Mouse (Mus musculus): ENCODE results near the gene Six3.

Six3 gene

GRCm38 (mm10) chr17:85613266-85613860 is at the start of gene Six3:
TSS of gene Six3 (plus strand) at chr17:85613608.
- DNase-seq (ENCODE audit: low spot score in 2 of 2), result no peak

- DNase-seq (ENCODE audit: low spot score in 2 of 2), result no peak
Observed at GRCm38 (mm10) chr17:85564107-85564506, 49.3 kb upstream of the Six3 start.

- no peak for DNase-seq (ENCODE audit: low spot score in 2 of 2)
Observed at GRCm38 (mm10) chr17:85574023-85574422, 39.4 kb upstream of the Six3 start.

- no peak for DNase-seq (ENCODE audit: low spot score in 2 of 2)
Observed at GRCm38 (mm10) chr17:85578290-85578689, 35.1 kb upstream of the Six3 start.

GRCm38 (mm10) chr17:85579350-85579749 is 34.1 kb upstream of the Six3 start:
- no peak for DNase-seq (ENCODE audit: low spot score in 2 of 2)

GRCm38 (mm10) chr17:85580221-85580620 is 33.2 kb upstream of the Six3 start:
- DNase-seq (ENCODE audit: low spot score in 2 of 2), result no peak

GRCm38 (mm10) chr17:85584170-85584569 is 29.2 kb upstream of the Six3 start:
- DNase-seq (ENCODE audit: low spot score in 2 of 2), result no peak

- no peak for DNase-seq (ENCODE audit: low spot score in 2 of 2)
Observed at GRCm38 (mm10) chr17:85584573-85584972, 28.8 kb upstream of the Six3 start.

GRCm38 (mm10) chr17:85585779-85586178 is 27.6 kb upstream of the Six3 start:
- no peak for DNase-seq (ENCODE audit: low spot score in 2 of 2)

GRCm38 (mm10) chr17:85591976-85592375 is 21.4 kb upstream of the Six3 start:
- no peak for DNase-seq (ENCODE audit: low spot score in 2 of 2)

GRCm38 (mm10) chr17:85595853-85596252 is 17.6 kb upstream of the Six3 start:
- no peak for DNase-seq (ENCODE audit: low spot score in 2 of 2)

GRCm38 (mm10) chr17:85596341-85596890 is 17.0 kb upstream of the Six3 start:
- no peak for DNase-seq (ENCODE audit: low spot score in 2 of 2)

- DNase-seq (ENCODE audit: low spot score in 2 of 2), result no peak
Observed at GRCm38 (mm10) chr17:85599520-85599919, 13.9 kb upstream of the Six3 start.

- no peak for DNase-seq (ENCODE audit: low spot score in 2 of 2)
Observed at GRCm38 (mm10) chr17:85606463-85606862, 6.9 kb upstream of the Six3 start.

- no peak for DNase-seq (ENCODE audit: low spot score in 2 of 2)
Observed at GRCm38 (mm10) chr17:85607556-85608365, 5.6 kb upstream of the Six3 start.

GRCm38 (mm10) chr17:85608366-85609093 is 4.9 kb upstream of the Six3 start:
- no peak for DNase-seq (ENCODE audit: low spot score in 2 of 2)

- DNase-seq (ENCODE audit: low spot score in 2 of 2), result no peak
Observed at GRCm38 (mm10) chr17:85609094-85609425, 4.3 kb upstream of the Six3 start.

GRCm38 (mm10) chr17:85609621-85610392 is 3.6 kb upstream of the Six3 start:
- DNase-seq (ENCODE audit: low spot score in 2 of 2), result no peak

- no peak for DNase-seq (ENCODE audit: low spot score in 2 of 2)
Observed at GRCm38 (mm10) chr17:85610393-85611115, 2.9 kb upstream of the Six3 start.

- DNase-seq (ENCODE audit: low spot score in 2 of 2), result no peak
Observed at GRCm38 (mm10) chr17:85611521-85612515, 1.6 kb upstream of the Six3 start.
